Mouse (Mus musculus) brown adipose tissue, adult 24 weeks (tissue): ENCODE results near the gene Plcb3. TPM values are rescaled to one million over a fixed set of nuclear protein-coding genes. Genes with fewer than 3 reads are reported as not detected.

Experiments
- H3K27ac ChIP-seq: fragments of 200-500 bp; replicated peaks from 2 replicates; pipeline ENCODE4 v1.5.1; 2012; ENCODE audit warnings: low read depth, mild to moderate bottlenecking, low read length
- H3K4me1 ChIP-seq: fragments of 200-500 bp; 2 replicates; pipeline ENCODE4 v1.6.1; 2012; ENCODE audit warnings: low read length, mixed read lengths; ENCODE audit not compliant: control insufficient read depth, insufficient read depth, insufficient read length
- H3K4me3 ChIP-seq: fragments of 200-500 bp; 2 replicates; pipeline ENCODE4 v1.5.1; 2012; ENCODE audit warnings: low read depth, mild to moderate bottlenecking, low read length, moderate library complexity; ENCODE audit not compliant: insufficient read depth
- polyA plus RNA-seq: library from polyadenylated mRNA; stranded (reverse); fragments of >200 nt; gene quantifications from 2 replicates; pipeline ENCODE4 v1.2.4, GENCODE M21; 2012; ENCODE audit not compliant: missing spikeins, insufficient read depth, insufficient read length

Plcb3 gene
- polyA plus RNA-seq, 1 experiment = 23.8 TPM

- H3K4me3 ChIP-seq = no peak overlapping the region
- peaks cover 10% of the 10 kb centered on the region for H3K4me1 ChIP-seq
- no peak overlapping the region for H3K27ac ChIP-seq
These were observed 19.8 kb downstream of the Plcb3 start for GRCm38 (mm10) chr19:6956461-6956860.

GRCm38 (mm10) chr19:6955424-6955823, 20.8 kb downstream of the Plcb3 start:
- no peak overlapping the region for H3K27ac ChIP-seq
- H3K4me3 ChIP-seq = no peak overlapping the region
- H3K4me1 ChIP-seq = peaks cover 10% of the 10 kb centered on the region

- peaks cover 10% of the 10 kb centered on the region for H3K4me1 ChIP-seq
- H3K4me3 ChIP-seq = no peak overlapping the region
- H3K27ac ChIP-seq = no peak overlapping the region
These were observed 22.2 kb downstream of the Plcb3 start for GRCm38 (mm10) chr19:6954046-6954445.

- H3K4me1 ChIP-seq = peaks cover 10% of the 10 kb centered on the region
These were observed 23.6 kb downstream of the Plcb3 start for GRCm38 (mm10) chr19:6952712-6953037.

GRCm38 (mm10) chr19:6951994-6952711, 24.1 kb downstream of the Plcb3 start:
- H3K27ac ChIP-seq = peak overlapping the region; percentile 94
- H3K4me1 ChIP-seq = peaks cover 10% of the 10 kb centered on the region
- peak overlapping the region; percentile 74 for H3K4me3 ChIP-seq

More at GRCm38 (mm10) chr19:6952712-6953037, 23.6 kb downstream of the Plcb3 start:
- H3K27ac ChIP-seq = peak overlapping the region; percentile 94
- H3K4me3 ChIP-seq = peak overlapping the region; percentile 74

GRCm38 (mm10) chr19:6951381-6951968, 24.8 kb downstream of the Plcb3 start:
- H3K27ac ChIP-seq = peak overlapping the region; percentile 94
- H3K4me3 ChIP-seq = peak overlapping the region; percentile 75
- H3K4me1 ChIP-seq = peaks cover 10% of the 10 kb centered on the region

GRCm38 (mm10) chr19:6950613-6951153, 25.6 kb downstream of the Plcb3 start:
- peaks cover 10% of the 10 kb centered on the region for H3K4me1 ChIP-seq
- peak overlapping the region; percentile 75 for H3K4me3 ChIP-seq
- H3K27ac ChIP-seq = peak overlapping the region; percentile 84

- peak overlapping the region; percentile 75; the same call in 1 of the 2 replicates for H3K4me3 ChIP-seq
- H3K27ac ChIP-seq = no peak overlapping the region
- H3K4me1 ChIP-seq = peaks cover 10% of the 10 kb centered on the region
These were observed 26.3 kb downstream of the Plcb3 start for GRCm38 (mm10) chr19:6949951-6950350.

GRCm38 (mm10) chr19:6949532-6949931, 26.7 kb downstream of the Plcb3 start:
- Histone ChIP-seq H3K4me1 (peaks cover 10% of the 10 kb centered on the region), H3K4me3 (no peak overlapping the region), H3K27ac (no peak overlapping the region)

- Histone ChIP-seq H3K27ac (no peak overlapping the region), H3K4me3 (no peak overlapping the region), H3K4me1 (peaks cover 8% of the 10 kb centered on the region)
These were observed 28.1 kb downstream of the Plcb3 start for GRCm38 (mm10) chr19:6948186-6948585.

GRCm38 (mm10) chr19:6947742-6948141, 28.5 kb downstream of the Plcb3 start:
- peaks cover 4% of the 10 kb centered on the region for H3K4me1 ChIP-seq
- H3K4me3 ChIP-seq = no peak overlapping the region

GRCm38 (mm10) chr19:6943709-6944108, 32.6 kb downstream of the Plcb3 start:
- no peak overlapping the region for H3K4me3 ChIP-seq
- peaks cover 5% of the 10 kb centered on the region; the same call in 1 of the 2 replicates for H3K4me1 ChIP-seq
- no peak overlapping the region for H3K27ac ChIP-seq

More at GRCm38 (mm10) chr19:6947742-6948141, 28.5 kb downstream of the Plcb3 start:
- H3K27ac ChIP-seq = no peak overlapping the region

GRCm38 (mm10) chr19:6942764-6943163, 33.5 kb downstream of the Plcb3 start:
- Histone ChIP-seq H3K4me3 (peak overlapping the region; percentile 70), H3K4me1 (peaks cover 5% of the 10 kb centered on the region; the same call in 1 of the 2 replicates), H3K27ac (peak overlapping the region; percentile 79)

GRCm38 (mm10) chr19:6942249-6942691, 34.0 kb downstream of the Plcb3 start, which contains the start of gene Gpr137:
Gene Gpr137, minus strand, starts transcription at chr19:6942480.
- Histone ChIP-seq H3K4me1 (peaks cover 5% of the 10 kb centered on the region; the same call in 1 of the 2 replicates), H3K4me3 (peak within 1 kb of the TSS; percentile 82), H3K27ac (peak within 1 kb of the TSS; percentile 84)

GRCm38 (mm10) chr19:6941372-6942248, 34.7 kb downstream of the Plcb3 start, which contains the start of gene Bad:
Gene Bad, plus strand, starts transcription at chr19:6941861.
- H3K4me3 ChIP-seq = peak within 1 kb of the TSS; percentile 82
- peak within 1 kb of the TSS; percentile 84 for H3K27ac ChIP-seq

More at GRCm38 (mm10) chr19:6941372-6942248, 34.7 kb downstream of the Plcb3 start, which contains the start of gene Bad:
- H3K4me1 ChIP-seq = peaks cover 5% of the 10 kb centered on the region; the same call in 1 of the 2 replicates
